Mouse (Mus musculus): ENCODE results near the gene Gfy. TPM values are rescaled to one million over a fixed set of nuclear protein-coding genes. Genes with fewer than 3 reads are reported as not detected.

The Gfy gene
- polyA plus RNA-seq, 1 experiment from 2014 or later: not detected

- no peak overlapping the region for H3K4me3 ChIP-seq (replicated peaks; ENCODE audit: low read depth, low read length)
- no peaks in the 10 kb centered on the region for H3K36me3 ChIP-seq (ENCODE audit: control insufficient read depth, insufficient read depth, low read length)
- H3K9me3 ChIP-seq (ENCODE audit: control insufficient read depth, low read length): no peaks in the 10 kb centered on the region
- no peaks in the 10 kb centered on the region for H3K27me3 ChIP-seq (ENCODE audit: control insufficient read depth, insufficient read depth, low read length)
- H3K27ac ChIP-seq (replicated peaks; ENCODE audit: low read depth, low read length): no peak overlapping the region
- DNase-seq (no peak), ATAC-seq (ENCODE audit: low FRiP score, low TSS enrichment) (no peak)
- 93% methylated on average over 6 of the region's 6 CpGs for WGBS
- H3K4me1 ChIP-seq (ENCODE audit: control insufficient read depth, insufficient read depth, low read length): no peaks in the 10 kb centered on the region
- no peak overlapping the region for H3K4me2 ChIP-seq (ENCODE audit: low read length)
- no peak overlapping the region for H3K9ac ChIP-seq (replicated peaks; ENCODE audit: low read length)
These were observed 10.8 kb upstream of the Gfy start for GRCm38 (mm10) chr7:45190186-45190585.

GRCm38 (mm10) chr7:45189600-45189999 lies 10.2 kb upstream of the Gfy start:
- Histone ChIP-seq H3K9ac (replicated peaks; ENCODE audit: low read length) (0 out of 2 replicates have a peak overlapping the region, but pooled peaks have one; percentile 6), H3K4me1 (ENCODE audit: control insufficient read depth, insufficient read depth, low read length) (no peaks in the 10 kb centered on the region), H3K4me2 (ENCODE audit: low read length) (no peak overlapping the region), H3K36me3 (ENCODE audit: control insufficient read depth, insufficient read depth, low read length) (no peaks in the 10 kb centered on the region), H3K27ac (replicated peaks; ENCODE audit: low read depth, low read length) (no peak overlapping the region), H3K4me3 (replicated peaks; ENCODE audit: low read depth, low read length) (no peak overlapping the region), H3K9me3 (ENCODE audit: control insufficient read depth, low read length) (no peaks in the 10 kb centered on the region), H3K27me3 (ENCODE audit: control insufficient read depth, insufficient read depth, low read length) (peaks cover 1% of the 10 kb centered on the region; the same call in 1 of the 2 replicates)
- 64% methylated on average over 16 of the region's 16 CpGs for WGBS
- DNase-seq (no peak), ATAC-seq (ENCODE audit: low FRiP score, low TSS enrichment) (no peak)

DNA sequence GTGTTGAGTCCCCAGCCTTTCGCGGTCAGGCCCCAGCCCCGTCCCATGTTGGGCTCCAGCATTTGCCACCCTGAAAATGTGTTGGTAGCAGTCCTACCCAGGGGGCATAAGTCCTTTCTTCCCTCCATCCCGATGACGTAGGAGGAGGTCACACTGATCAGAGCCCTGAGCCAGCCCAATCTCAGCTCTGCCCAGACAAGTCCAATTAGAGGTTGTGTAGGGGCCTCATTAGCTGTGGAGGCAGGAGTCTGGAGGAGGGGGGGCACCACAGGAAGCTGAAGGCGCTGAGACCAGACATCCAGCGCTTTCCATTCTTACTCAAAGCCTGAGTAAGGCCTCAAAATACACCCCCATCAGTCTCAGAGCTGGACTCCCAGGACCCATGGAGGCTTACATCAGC lies 6.6 kb upstream of the Gfy start:
- Histone ChIP-seq H3K4me2 (ENCODE audit: low read length) (no peak overlapping the region), H3K4me3 (replicated peaks; ENCODE audit: low read depth, low read length) (no peak overlapping the region), H3K36me3 (ENCODE audit: control insufficient read depth, insufficient read depth, low read length) (no peaks in the 10 kb centered on the region), H3K27ac (replicated peaks; ENCODE audit: low read depth, low read length) (no peak overlapping the region), H3K9me3 (ENCODE audit: control insufficient read depth, low read length) (no peaks in the 10 kb centered on the region), H3K4me1 (ENCODE audit: control insufficient read depth, insufficient read depth, low read length) (0 out of 2 replicates have a peak, but pooled peaks cover 5% of the 10 kb centered on the region), H3K27me3 (ENCODE audit: control insufficient read depth, insufficient read depth, low read length) (peaks cover 38% of the 10 kb centered on the region), H3K9ac (replicated peaks; ENCODE audit: low read length) (no peak overlapping the region)
- no peak for DNase-seq
- 64% methylated on average over 7 of the region's 7 CpGs for WGBS
- ATAC-seq (ENCODE audit: low FRiP score, low TSS enrichment): no peak

GRCm38 (mm10) chr7:45183672-45184071 lies 4.3 kb upstream of the Gfy start:
- Histone ChIP-seq H3K4me2 (ENCODE audit: low read length) (no peak overlapping the region), H3K4me1 (ENCODE audit: control insufficient read depth, insufficient read depth, low read length) (0 out of 2 replicates have a peak, but pooled peaks cover 5% of the 10 kb centered on the region), H3K9me3 (ENCODE audit: control insufficient read depth, low read length) (no peaks in the 10 kb centered on the region), H3K27me3 (ENCODE audit: control insufficient read depth, insufficient read depth, low read length) (peaks cover 59% of the 10 kb centered on the region), H3K9ac (replicated peaks; ENCODE audit: low read length) (no peak overlapping the region), H3K36me3 (ENCODE audit: control insufficient read depth, insufficient read depth, low read length) (no peaks in the 10 kb centered on the region), H3K27ac (replicated peaks; ENCODE audit: low read depth, low read length) (no peak overlapping the region), H3K4me3 (replicated peaks; ENCODE audit: low read depth, low read length) (no peak overlapping the region)
- ATAC-seq (ENCODE audit: low FRiP score, low TSS enrichment) (no peak), DNase-seq (no peak)
- WGBS: 64% methylated on average over 7 of the region's 7 CpGs

DNA sequence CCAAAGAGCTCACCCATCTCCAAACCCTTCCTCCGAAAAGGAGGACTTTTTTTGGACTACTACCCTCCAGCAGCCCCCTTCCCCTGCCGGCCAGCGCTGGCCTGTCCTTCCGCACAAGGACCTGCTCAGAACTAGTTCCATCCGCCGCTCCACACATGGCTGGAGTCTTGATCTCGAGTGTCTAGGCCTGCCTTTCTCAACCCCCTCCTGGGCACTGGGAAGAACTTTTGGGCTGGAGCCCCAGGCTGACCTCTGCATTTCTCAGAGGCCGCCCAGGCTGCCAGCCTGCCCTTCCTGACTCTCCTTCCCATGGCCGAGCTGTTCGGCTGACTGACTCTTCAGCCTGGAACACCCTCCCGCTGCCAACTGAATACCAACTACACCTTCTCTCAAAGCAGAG lies 3.2 kb upstream of the Gfy start:
- H3K27me3 ChIP-seq (ENCODE audit: control insufficient read depth, insufficient read depth, low read length): peaks cover 70% of the 10 kb centered on the region
- peak overlapping the region; percentile 50 for H3K4me2 ChIP-seq (ENCODE audit: low read length)
- H3K4me3 ChIP-seq (replicated peaks; ENCODE audit: low read depth, low read length): peak overlapping the region; percentile 25
- DNase-seq (no peak), ATAC-seq (ENCODE audit: low FRiP score, low TSS enrichment) (no peak)
- 11% methylated on average over 11 of the region's 11 CpGs for WGBS
- H3K9me3 ChIP-seq (ENCODE audit: control insufficient read depth, low read length): no peaks in the 10 kb centered on the region
- H3K4me1 ChIP-seq (ENCODE audit: control insufficient read depth, insufficient read depth, low read length): 0 out of 2 replicates have a peak, but pooled peaks cover 5% of the 10 kb centered on the region
- no peak overlapping the region for H3K27ac ChIP-seq (replicated peaks; ENCODE audit: low read depth, low read length)
- no peaks in the 10 kb centered on the region for H3K36me3 ChIP-seq (ENCODE audit: control insufficient read depth, insufficient read depth, low read length)
- H3K9ac ChIP-seq (replicated peaks; ENCODE audit: low read length): no peak overlapping the region

- Histone ChIP-seq H3K27ac (replicated peaks; ENCODE audit: low read depth, low read length) (no peak overlapping the region), H3K9me3 (ENCODE audit: control insufficient read depth, low read length) (no peaks in the 10 kb centered on the region), H3K4me3 (replicated peaks; ENCODE audit: low read depth, low read length) (peak overlapping the region; percentile 25), H3K36me3 (ENCODE audit: control insufficient read depth, insufficient read depth, low read length) (no peaks in the 10 kb centered on the region), H3K27me3 (ENCODE audit: control insufficient read depth, insufficient read depth, low read length) (peaks cover 74% of the 10 kb centered on the region), H3K9ac (replicated peaks; ENCODE audit: low read length) (no peak overlapping the region), H3K4me1 (ENCODE audit: control insufficient read depth, insufficient read depth, low read length) (0 out of 2 replicates have a peak, but pooled peaks cover 5% of the 10 kb centered on the region), H3K4me2 (ENCODE audit: low read length) (peak overlapping the region; percentile 50)
- WGBS: under 1% methylated on average over 34 of the region's 34 CpGs
- DNase-seq: peak; percentile 86
- peak; percentile 44; the same call in 1 of the 2 replicates for ATAC-seq (ENCODE audit: low FRiP score, low TSS enrichment)
These were observed 2.8 kb upstream of the Gfy start for GRCm38 (mm10) chr7:45182199-45182601.

DNA sequence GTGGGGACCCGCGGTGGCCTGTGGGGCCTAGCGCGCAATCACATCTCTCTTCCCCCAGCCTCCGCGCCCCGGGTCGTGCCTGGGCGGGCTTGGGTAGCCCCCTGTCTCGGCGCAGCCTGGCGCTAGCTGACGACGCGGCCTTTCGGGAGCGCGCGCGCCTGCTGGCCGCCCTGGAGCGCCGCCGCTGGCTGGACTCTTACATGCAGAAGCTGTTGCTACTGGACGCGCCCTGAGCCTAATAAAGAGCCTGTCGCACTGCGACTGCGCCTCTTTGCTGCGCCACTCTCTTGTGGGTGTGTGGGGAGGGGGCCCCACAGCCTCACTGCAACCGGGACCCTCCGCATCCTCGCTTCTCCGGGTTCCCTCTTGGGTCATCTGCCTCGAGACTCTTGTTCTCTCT lies 2.2 kb upstream of the Gfy start:
- peaks cover 81% of the 10 kb centered on the region for H3K27me3 ChIP-seq (ENCODE audit: control insufficient read depth, insufficient read depth, low read length)
- DNase-seq (peak; percentile 47), ATAC-seq (ENCODE audit: low FRiP score, low TSS enrichment) (no peak)
- no peaks in the 10 kb centered on the region for H3K36me3 ChIP-seq (ENCODE audit: control insufficient read depth, insufficient read depth, low read length)
- peak overlapping the region; percentile 25 for H3K4me3 ChIP-seq (replicated peaks; ENCODE audit: low read depth, low read length)
- H3K9me3 ChIP-seq (ENCODE audit: control insufficient read depth, low read length): no peaks in the 10 kb centered on the region
- WGBS: 4% methylated on average over 35 of the region's 35 CpGs
- 0 out of 2 replicates have a peak, but pooled peaks cover 5% of the 10 kb centered on the region for H3K4me1 ChIP-seq (ENCODE audit: control insufficient read depth, insufficient read depth, low read length)
- H3K27ac ChIP-seq (replicated peaks; ENCODE audit: low read depth, low read length): no peak overlapping the region
- H3K9ac ChIP-seq (replicated peaks; ENCODE audit: low read length): peak overlapping the region; percentile 23; the same call in 1 of the 2 replicates
- peak overlapping the region; percentile 50 for H3K4me2 ChIP-seq (ENCODE audit: low read length)

DNA sequence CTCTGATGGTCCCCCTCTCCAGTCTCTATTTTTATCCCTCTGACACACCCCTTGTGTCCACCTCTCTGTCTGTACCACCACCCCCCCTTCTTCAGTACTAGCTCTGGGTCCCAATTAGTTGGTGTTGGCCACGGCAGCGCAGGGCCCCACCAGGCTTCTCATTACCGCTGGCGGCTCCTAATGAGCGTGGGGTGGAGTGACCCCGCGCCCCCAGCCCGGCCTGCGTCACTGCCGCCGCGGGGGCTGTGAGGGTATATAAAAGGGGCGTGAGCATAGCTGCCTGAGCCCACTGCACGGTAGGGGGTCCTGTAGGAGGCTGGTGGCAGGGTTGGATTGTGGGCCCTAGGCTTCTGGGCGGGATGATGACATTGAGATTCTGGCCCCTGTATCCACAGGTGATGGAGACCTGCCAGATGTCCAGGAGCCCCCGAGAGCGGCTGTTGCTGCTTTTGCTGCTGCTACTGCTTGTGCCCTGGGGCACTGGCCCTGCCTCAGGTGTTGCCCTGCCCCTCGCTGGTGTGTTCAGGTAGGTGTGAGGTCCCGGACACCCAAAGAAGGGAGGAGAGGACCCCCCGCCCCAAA lies 1.6 kb upstream of the Gfy start, which contains the start of gene Pth2:
Gene Pth2, plus strand, starts transcription at position 100 of the 582 bp plus-strand sequence.
- ATAC-seq (ENCODE audit: low FRiP score, low TSS enrichment): no peak
- H3K36me3 ChIP-seq (ENCODE audit: control insufficient read depth, insufficient read depth, low read length): no peaks in the 10 kb centered on the region
- H3K27me3 ChIP-seq (ENCODE audit: control insufficient read depth, insufficient read depth, low read length): peaks cover 86% of the 10 kb centered on the region
- H3K9ac ChIP-seq (replicated peaks; ENCODE audit: low read length): peak within 1 kb of the TSS; percentile 23; the same call in 1 of the 2 replicates
- no peak for DNase-seq
- H3K4me1 ChIP-seq (ENCODE audit: control insufficient read depth, insufficient read depth, low read length): 0 out of 2 replicates have a peak, but pooled peaks cover 8% of the 10 kb centered on the region
- no peak within 1 kb of the TSS for H3K27ac ChIP-seq (replicated peaks; ENCODE audit: low read depth, low read length)
- peak within 1 kb of the TSS; percentile 50 for H3K4me2 ChIP-seq (ENCODE audit: low read length)
- 23% methylated on average over 19 of the region's 20 CpGs for WGBS
- no peaks in the 10 kb centered on the region for H3K9me3 ChIP-seq (ENCODE audit: control insufficient read depth, low read length)
- peak within 1 kb of the TSS; percentile 25 for H3K4me3 ChIP-seq (replicated peaks; ENCODE audit: low read depth, low read length)

DNA sequence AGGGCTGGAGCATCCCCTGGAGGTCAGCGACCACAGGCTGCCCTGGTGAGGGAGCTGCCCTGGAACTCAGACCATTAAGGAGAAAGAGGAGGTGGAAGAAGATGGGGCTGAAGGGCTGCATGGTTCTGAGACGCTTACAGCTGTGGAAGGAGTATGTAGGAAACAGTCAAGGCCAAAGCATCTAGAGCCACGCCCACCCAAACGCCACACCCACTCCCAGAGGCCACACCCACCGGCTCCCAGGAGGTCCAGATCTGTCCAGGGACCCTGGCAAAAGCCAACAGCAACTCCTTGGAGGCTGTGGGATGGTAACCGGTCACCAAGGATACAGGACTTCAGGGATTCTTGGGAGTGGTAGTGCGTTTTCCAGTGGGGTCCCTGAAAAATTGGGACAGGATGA lies 819 bp downstream of the Gfy start:
- H3K9ac ChIP-seq (replicated peaks; ENCODE audit: low read length): no peak overlapping the region
- DNase-seq (no peak), ATAC-seq (ENCODE audit: low FRiP score, low TSS enrichment) (no peak)
- no peak overlapping the region for H3K27ac ChIP-seq (replicated peaks; ENCODE audit: low read depth, low read length)
- H3K36me3 ChIP-seq (ENCODE audit: control insufficient read depth, insufficient read depth, low read length): no peaks in the 10 kb centered on the region
- H3K4me3 ChIP-seq (replicated peaks; ENCODE audit: low read depth, low read length): no peak overlapping the region
- H3K9me3 ChIP-seq (ENCODE audit: control insufficient read depth, low read length): no peaks in the 10 kb centered on the region
- H3K27me3 ChIP-seq (ENCODE audit: control insufficient read depth, insufficient read depth, low read length): peaks cover 97% of the 10 kb centered on the region
- H3K4me2 ChIP-seq (ENCODE audit: low read length): no peak overlapping the region
- H3K4me1 ChIP-seq (ENCODE audit: control insufficient read depth, insufficient read depth, low read length): 0 out of 2 replicates have a peak, but pooled peaks cover 8% of the 10 kb centered on the region
- whole genome bisulfite sequencing: 28% methylated on average over 7 of the region's 7 CpGs

All from midbrain, embryonic 14.5 days (tissue).